ENCODE assay signal across 10 mouse cellular contexts in genomic region chr2:64458171-64458570, GRCm38 (mm10).
A peak's percentile ranks its signal among the peaks of the same experiment; 100 is the strongest.
DNase-seq lines count a peak whose midpoint lies in the region; ATAC-seq lines count a peak whose summit lies in the region.
"Had no signal": no experiment of that assay in that cellular context is flagged by ENCODE, and none has a peak within 500 bp of the region (broad histone marks: within the 10 kb centered on the region; RNA-seq: fewer than 3 reads in every experiment).

No protein-coding gene starts in this region.

- H3K9me3 ChIP-seq in forebrain, embryonic 11.5 days (ENCODE audit: control insufficient read depth, low read length), result no peaks in the 10 kb centered on the region
- no peaks in the 10 kb centered on the region for H3K9me3 ChIP-seq in forebrain, embryonic 15.5 days
- H3K9me3 ChIP-seq in midbrain, embryonic 10.5 days (replicated peaks), result no peaks in the 10 kb centered on the region
- H3K9me3 ChIP-seq in midbrain, embryonic 13.5 days, result no peaks in the 10 kb centered on the region
- H3K9me3 ChIP-seq: limb, embryonic 15.5 days had no signal

- no peaks in the 10 kb centered on the region for H3K4me1 ChIP-seq in forebrain, embryonic 11.5 days (replicated peaks; ENCODE audit: control insufficient read depth, insufficient read depth, low read length)
- 0 out of 2 replicates have a peak, but pooled peaks cover 4% of the 10 kb centered on the region for H3K4me1 ChIP-seq in forebrain, embryonic 15.5 days
- H3K4me1 ChIP-seq in midbrain, embryonic 10.5 days, result no peaks in the 10 kb centered on the region
- H3K4me1 ChIP-seq in midbrain, embryonic 13.5 days (replicated peaks), result no peaks in the 10 kb centered on the region

- no peak overlapping the region for H3K4me2 ChIP-seq in forebrain, embryonic 11.5 days (ENCODE audit: low read depth, low read length, severe bottlenecking)
- H3K4me2 ChIP-seq in forebrain, embryonic 15.5 days (replicated peaks), result no peak overlapping the region
- H3K4me2 ChIP-seq in midbrain, embryonic 13.5 days (replicated peaks), result no peak overlapping the region
- H3K4me2 ChIP-seq: limb, embryonic 15.5 days had no signal

- H3K9ac ChIP-seq in forebrain, embryonic 11.5 days (ENCODE audit: low read length), result no peak overlapping the region
- no peak overlapping the region for H3K9ac ChIP-seq in forebrain, embryonic 15.5 days (replicated peaks)
- H3K9ac ChIP-seq in midbrain, embryonic 13.5 days (replicated peaks), result no peak overlapping the region
- H3K9ac ChIP-seq: limb, embryonic 15.5 days had no signal

- H3K27ac ChIP-seq in forebrain, embryonic 11.5 days (ENCODE audit: low read depth, low read length), result no peak overlapping the region
- H3K27ac ChIP-seq in forebrain, embryonic 15.5 days (replicated peaks), result no peak overlapping the region
- no peak overlapping the region for H3K27ac ChIP-seq in midbrain, embryonic 10.5 days (replicated peaks)
- no peak overlapping the region for H3K27ac ChIP-seq in midbrain, embryonic 13.5 days
- H3K27ac ChIP-seq: limb, embryonic 15.5 days had no signal

- 66% methylated on average over 5 of the region's 5 CpGs for WGBS in forebrain, embryonic 11.5 days
- WGBS in forebrain, embryonic 15.5 days, result 69% methylated on average over 5 of the region's 5 CpGs
- WGBS in midbrain, embryonic 10.5 days, result 72% methylated on average over 5 of the region's 5 CpGs
- 70% methylated on average over 5 of the region's 5 CpGs for WGBS in midbrain, embryonic 13.5 days

- no peaks in the 10 kb centered on the region for H3K36me3 ChIP-seq in forebrain, embryonic 11.5 days (ENCODE audit: control insufficient read depth, insufficient read depth, low read length)
- no peaks in the 10 kb centered on the region for H3K36me3 ChIP-seq in forebrain, embryonic 15.5 days
- no peaks in the 10 kb centered on the region for H3K36me3 ChIP-seq in midbrain, embryonic 10.5 days
- no peaks in the 10 kb centered on the region for H3K36me3 ChIP-seq in midbrain, embryonic 13.5 days
- H3K36me3 ChIP-seq: G1E; limb, embryonic 15.5 days had no signal

- ATAC-seq in forebrain, embryonic 11.5 days (replicated peaks; ENCODE audit: low FRiP score), result 0 out of 2 replicates have a peak, but pooled peaks have one; percentile 52
- no peak for ATAC-seq in forebrain, embryonic 15.5 days (replicated peaks)
- ATAC-seq in midbrain, embryonic 13.5 days, result no peak
- no peak for ATAC-seq in megakaryocyte-erythroid progenitor cell, adult 5-6 weeks (replicated peaks; ENCODE audit: low FRiP score, low TSS enrichment, poor library complexity, severe bottlenecking)

- no peaks in the 10 kb centered on the region for H3K27me3 ChIP-seq in forebrain, embryonic 11.5 days (ENCODE audit: control insufficient read depth, insufficient read depth, low read length)
- H3K27me3 ChIP-seq in forebrain, embryonic 15.5 days, result peaks cover 23% of the 10 kb centered on the region
- no peaks in the 10 kb centered on the region for H3K27me3 ChIP-seq in midbrain, embryonic 10.5 days (ENCODE audit: low read depth, poor library complexity, severe bottlenecking)
- H3K27me3 ChIP-seq in midbrain, embryonic 13.5 days, result no peaks in the 10 kb centered on the region
- H3K27me3 ChIP-seq: limb, embryonic 15.5 days had no signal

- DNase-seq in forebrain, embryonic 11.5 days (ENCODE audit: low spot score), result peak; percentile 60
- peak; percentile 30 for DNase-seq in midbrain, embryonic 10.5 days (ENCODE audit: low spot score)
- peak; percentile 37 for DNase-seq in embryo, embryonic 11.5 days (ENCODE audit: low read depth, low spot score)
- DNase-seq in lung, postnatal 25 days (ENCODE audit: low spot score), result peak; percentile 17
- no peak for DNase-seq in urinary bladder, adult 2 months (ENCODE audit: low spot score)

- no peak overlapping the region for H3K4me3 ChIP-seq in forebrain, embryonic 11.5 days (ENCODE audit: low read depth, low read length)
- no peak overlapping the region for H3K4me3 ChIP-seq in forebrain, embryonic 15.5 days
- no peak overlapping the region for H3K4me3 ChIP-seq in midbrain, embryonic 10.5 days
- H3K4me3 ChIP-seq in midbrain, embryonic 13.5 days (replicated peaks), result no peak overlapping the region
- H3K4me3 ChIP-seq: limb, embryonic 15.5 days had no signal
